Mouse (Mus musculus) liver, adult 2 months (tissue): ENCODE measurements at regions not wholly inside any gene's neighbourhood (a gene's known extent, or its start where the extent isn't known, plus 50 kb on each side); places are given as distances from the start of the nearest gene placed in this dataset.

ENCODE experiments used
- DNase-seq: peaks from one replicate; pipeline ENCODE4 v3.0.0-alpha.2; 2011; ENCODE audit warnings: low read depth, low spot score; ENCODE audit errors: extremely low read depth
- H3K27ac ChIP-seq: fragments of 200-500 bp; replicated peaks from 2 replicates; pipeline ENCODE4 v1.5.1; 2012; ENCODE audit warnings: low read depth, mild to moderate bottlenecking, control low read depth, inconsistent platforms, low read length; ENCODE audit not compliant: insufficient read depth
- H3K27me3 ChIP-seq: fragments of 200-500 bp; 2 replicates; pipeline ENCODE4 v1.6.1; 2012; ENCODE audit warnings: mild to moderate bottlenecking, moderate library complexity, low read length, inconsistent platforms; ENCODE audit not compliant: control insufficient read depth, insufficient read depth
- H3K36me3 ChIP-seq: fragments of 200-500 bp; 2 replicates; pipeline ENCODE4 v1.6.1; 2012; ENCODE audit warnings: low read length, inconsistent platforms; ENCODE audit not compliant: control insufficient read depth, insufficient read depth
- H3K4me1 ChIP-seq: fragments of 200-500 bp; 2 replicates; pipeline ENCODE4 v1.6.1; 2011; ENCODE audit warnings: low read length; ENCODE audit not compliant: control insufficient read depth, insufficient read depth
- H3K4me3 ChIP-seq: fragments of 200-500 bp; 2 replicates; pipeline ENCODE4 v1.5.1; 2011; ENCODE audit warnings: low read depth, mild to moderate bottlenecking, control low read depth, low read length, moderate library complexity; ENCODE audit not compliant: insufficient read depth
- H3K79me2 ChIP-seq: fragments of 200-500 bp; 2 replicates; pipeline ENCODE4 v1.6.1; 2012; ENCODE audit warnings: inconsistent platforms, mild to moderate bottlenecking, low read length, moderate library complexity; ENCODE audit not compliant: control insufficient read depth, insufficient read depth
- H3K9ac ChIP-seq: fragments of 200-500 bp; 2 replicates; pipeline ENCODE4 v1.6.1; 2012; ENCODE audit warnings: low read depth, mild to moderate bottlenecking, control low read depth, inconsistent platforms, low read length
- CTCF ChIP-seq: fragments of 200-500 bp; IDR thresholded peaks from 2 replicates; pipeline ENCODE4 v1.5.1; 2011; ENCODE audit warnings: low read depth, low read length, control low read depth
- POLR2A ChIP-seq: fragments of 200-500 bp; IDR thresholded peaks from 2 replicates; pipeline ENCODE4 v1.6.1; 2011; ENCODE audit warnings: low read length, control low read depth; ENCODE audit not compliant: insufficient read depth; ENCODE audit errors: extremely low read depth
- WGBS: fragments of 180-500 bp; shearing (Covaris S2); methylation state at CpG from one replicate; pipeline ENCODE4 v1.1.7; 2018; 5-methylcytosine and 5-hydroxymethylcytosine counted together

DNA sequence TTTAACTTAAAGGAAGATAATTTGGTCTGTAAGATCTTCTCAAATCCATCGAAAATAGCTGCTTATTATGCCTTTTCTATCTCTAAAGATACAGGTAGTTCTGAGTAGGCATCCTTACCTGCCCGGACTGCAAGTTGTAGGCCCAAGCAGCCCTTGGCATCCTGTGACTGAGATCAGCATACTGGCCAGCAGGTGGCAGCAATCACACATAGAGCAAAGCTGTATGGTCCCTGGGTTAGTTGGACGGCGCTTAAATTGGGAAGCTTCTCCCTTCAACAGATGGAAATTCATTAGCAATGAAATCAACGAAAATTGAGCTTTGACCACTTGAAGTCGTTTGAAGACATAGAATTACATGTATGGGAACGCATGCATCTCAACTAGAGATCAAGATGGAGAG lies 61.0 kb downstream of the Ccng2 start:
- H3K4me1 ChIP-seq = peaks cover 2% of the 10 kb centered on the region
- TF ChIP-seq POLR2A = no peak
- TF ChIP-seq CTCF = peak; percentile 92
- no peak overlapping the region for H3K9ac ChIP-seq
- WGBS = 12% methylated on average over 7 of the region's 7 CpGs
- no peak overlapping the region for H3K27ac ChIP-seq
- H3K4me3 ChIP-seq = no peak overlapping the region
- no peaks in the 10 kb centered on the region for H3K79me2 ChIP-seq
- H3K27me3 ChIP-seq = no peaks in the 10 kb centered on the region
- peak; percentile 60 for DNase-seq
- H3K36me3 ChIP-seq = no peaks in the 10 kb centered on the region

DNA sequence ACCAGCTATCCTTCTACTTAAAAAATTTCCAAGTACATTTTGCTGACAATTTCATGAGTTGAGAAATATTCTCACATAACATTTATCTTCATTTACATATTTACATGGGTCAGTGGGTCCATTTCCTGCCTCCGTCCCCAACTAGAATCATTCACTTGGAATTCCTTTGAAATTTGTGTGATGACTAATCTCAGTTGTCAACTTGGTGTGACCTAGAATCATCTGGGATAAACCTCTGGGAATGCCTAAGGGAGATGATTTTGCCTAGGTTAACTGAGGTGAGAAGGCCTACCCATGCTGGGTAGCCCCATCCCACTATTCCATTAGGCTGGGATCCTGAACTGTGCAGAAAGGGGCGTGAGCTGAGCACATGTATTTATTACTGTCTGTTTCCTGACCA lies 63.8 kb downstream of the Ccng2 start:
- Histone ChIP-seq H3K9ac (no peak overlapping the region), H3K4me1 (no peaks in the 10 kb centered on the region), H3K4me3 (no peak overlapping the region), H3K79me2 (no peaks in the 10 kb centered on the region), H3K27ac (no peak overlapping the region), H3K36me3 (no peaks in the 10 kb centered on the region), H3K27me3 (no peaks in the 10 kb centered on the region)
- WGBS = 56% methylated on average over 2 of the region's 2 CpGs
- TF ChIP-seq POLR2A (no peak), CTCF (no peak)
- no peak for DNase-seq

DNA sequence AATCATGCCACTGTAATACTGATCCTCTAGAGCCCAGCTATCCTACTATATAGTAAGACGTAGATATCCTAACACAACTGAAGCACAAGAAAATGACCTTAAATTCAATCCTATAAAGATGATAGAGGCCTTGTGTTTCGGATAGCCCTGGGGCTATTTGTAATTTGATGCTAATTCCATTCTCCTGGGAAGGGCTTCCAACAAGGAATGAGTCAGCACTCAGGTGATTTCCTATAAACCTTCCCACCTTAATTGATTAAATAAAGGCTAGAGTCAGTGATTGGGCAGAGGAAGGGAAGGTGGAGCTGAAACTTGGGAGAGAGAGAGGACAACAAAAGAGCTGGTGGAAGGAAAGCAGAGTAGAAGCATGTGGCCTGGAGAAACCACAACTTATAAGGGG lies 86.0 kb downstream of the Ccng2 start:
- Histone ChIP-seq H3K9ac (no peak overlapping the region), H3K4me1 (no peaks in the 10 kb centered on the region), H3K79me2 (no peaks in the 10 kb centered on the region), H3K27me3 (no peaks in the 10 kb centered on the region), H3K27ac (no peak overlapping the region), H3K36me3 (no peaks in the 10 kb centered on the region), H3K4me3 (no peak overlapping the region)
- 78% methylated on average over 2 of the region's 2 CpGs for WGBS
- no peak for TF ChIP-seq CTCF
- no peak for TF ChIP-seq POLR2A
- DNase-seq = no peak
